Mouse (Mus musculus): ENCODE measurements around the gene Fgf8. TPM values are rescaled to one million over a fixed set of nuclear protein-coding genes. Genes with fewer than 3 reads are reported as not detected.
A peak's percentile ranks its signal among the peaks of the same experiment; 100 is the strongest.

Fgf8 gene
- polyA plus RNA-seq, 1 experiment from 2014 or later = not detected

DNA sequence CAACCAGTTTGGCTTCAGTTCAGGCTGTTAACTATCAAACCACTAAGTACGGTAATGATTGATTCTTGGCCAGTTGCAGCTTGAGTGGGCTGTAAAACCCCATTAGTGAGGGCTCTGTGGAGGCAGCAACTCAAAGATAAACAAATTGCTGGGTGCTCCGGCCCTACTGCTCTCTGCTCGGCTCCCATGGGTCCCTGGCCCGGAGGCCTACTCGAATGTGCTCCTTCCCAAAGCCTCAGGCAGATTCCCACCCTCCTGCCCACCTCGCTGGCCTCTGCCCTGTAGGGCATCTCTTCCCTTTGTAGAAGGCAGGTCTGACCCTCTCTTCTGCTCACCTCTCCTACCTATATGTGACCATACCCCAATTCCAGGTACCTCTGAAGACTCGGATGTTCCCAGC, 8.0 kb downstream of the Fgf8 start:
- peaks cover 32% of the 10 kb centered on the region for H3K27me3 ChIP-seq (ENCODE audit: control insufficient read depth, insufficient read depth, low read depth, low read length)

DNA sequence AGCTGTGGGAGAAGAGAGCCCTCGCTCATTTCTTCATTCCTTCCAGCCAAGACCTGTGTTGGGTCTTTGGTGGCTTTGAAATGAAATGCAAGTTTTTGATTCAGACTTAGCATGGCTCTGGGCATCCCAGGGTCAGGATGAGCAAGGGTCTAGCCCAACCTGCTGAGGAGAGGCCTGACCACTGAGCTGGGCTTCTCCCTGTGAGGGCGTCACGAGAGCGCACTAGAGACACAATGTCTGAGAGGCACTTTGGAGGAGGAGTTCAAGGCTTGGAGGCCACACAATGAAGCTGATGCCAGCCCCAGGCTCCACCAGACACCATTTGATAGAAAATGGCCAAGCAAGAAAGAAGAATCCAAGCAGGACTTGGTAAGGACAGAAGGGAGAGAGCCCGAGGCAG, 8.5 kb downstream of the Fgf8 start:
- no peaks in the 10 kb centered on the region for H3K9me3 ChIP-seq (ENCODE audit: control insufficient read depth, low read length)
- H3K27me3 ChIP-seq (ENCODE audit: control insufficient read depth, insufficient read depth, low read depth, low read length) = peaks cover 26% of the 10 kb centered on the region
- H3K4me3 ChIP-seq (ENCODE audit: low read length) = no peak overlapping the region
- H3K4me1 ChIP-seq (replicated peaks; ENCODE audit: control insufficient read depth, insufficient read depth, low read length) = peaks cover 4% of the 10 kb centered on the region
- 76% methylated on average over 5 of the region's 5 CpGs for WGBS
- H3K4me2 ChIP-seq (ENCODE audit: low read depth, low read length) = no peak overlapping the region
- ATAC-seq (ENCODE audit: low read depth) = no peak
- H3K27ac ChIP-seq (ENCODE audit: low read length) = no peak overlapping the region
- no peaks in the 10 kb centered on the region for H3K36me3 ChIP-seq (ENCODE audit: control insufficient read depth, insufficient read depth, low read length)
- H3K9ac ChIP-seq (ENCODE audit: low read length) = no peak overlapping the region

More for the DNA sequence above, 8.0 kb downstream of the Fgf8 start:
- Histone ChIP-seq H3K9ac (ENCODE audit: low read length) (no peak overlapping the region), H3K4me2 (ENCODE audit: low read depth, low read length) (no peak overlapping the region), H3K36me3 (ENCODE audit: control insufficient read depth, insufficient read depth, low read length) (no peaks in the 10 kb centered on the region), H3K9me3 (ENCODE audit: control insufficient read depth, low read length) (no peaks in the 10 kb centered on the region), H3K4me1 (replicated peaks; ENCODE audit: control insufficient read depth, insufficient read depth, low read length) (peaks cover 4% of the 10 kb centered on the region), H3K4me3 (ENCODE audit: low read length) (no peak overlapping the region), H3K27ac (ENCODE audit: low read length) (no peak overlapping the region)
- ATAC-seq (ENCODE audit: low read depth) = no peak
- 35% methylated on average over 7 of the region's 7 CpGs for WGBS

DNA sequence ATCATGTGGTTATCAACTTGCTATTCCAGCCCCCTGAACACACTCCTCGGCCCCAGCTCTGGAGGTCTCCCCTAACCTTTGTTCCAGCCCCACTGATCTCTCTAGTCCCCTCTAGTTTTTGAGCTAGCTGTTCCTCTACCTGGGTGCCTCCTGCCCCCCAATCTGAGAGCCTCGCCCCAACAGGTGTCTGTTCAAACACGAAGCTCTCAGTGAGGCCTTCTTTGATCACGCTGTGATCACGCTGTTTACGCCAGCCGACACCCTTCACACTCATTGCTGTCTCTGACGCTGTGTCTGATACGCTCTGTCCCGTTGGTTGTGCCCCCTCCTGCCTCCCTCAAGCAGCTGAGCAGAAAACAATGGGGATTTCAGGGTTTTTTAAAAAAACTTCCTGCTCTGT, 9.2 kb downstream of the Fgf8 start:
- Histone ChIP-seq H3K27me3 (ENCODE audit: control insufficient read depth, insufficient read depth, low read depth, low read length) (peaks cover 21% of the 10 kb centered on the region), H3K27ac (ENCODE audit: low read length) (no peak overlapping the region), H3K36me3 (ENCODE audit: control insufficient read depth, insufficient read depth, low read length) (no peaks in the 10 kb centered on the region), H3K4me3 (ENCODE audit: low read length) (no peak overlapping the region), H3K9me3 (ENCODE audit: control insufficient read depth, low read length) (no peaks in the 10 kb centered on the region), H3K9ac (ENCODE audit: low read length) (no peak overlapping the region), H3K4me1 (replicated peaks; ENCODE audit: control insufficient read depth, insufficient read depth, low read length) (peaks cover 4% of the 10 kb centered on the region), H3K4me2 (ENCODE audit: low read depth, low read length) (no peak overlapping the region)
- no peak for ATAC-seq (ENCODE audit: low read depth)
- 17% methylated on average over 10 of the region's 10 CpGs for WGBS

GRCm38 (mm10) chr19:45731658-45732057, 11.1 kb downstream of the Fgf8 start:
- 70% methylated on average over 7 of the region's 7 CpGs for WGBS
- no peak for ATAC-seq (ENCODE audit: low read depth)
- Histone ChIP-seq H3K4me3 (ENCODE audit: low read length) (no peak overlapping the region), H3K9me3 (ENCODE audit: control insufficient read depth, low read length) (no peaks in the 10 kb centered on the region), H3K27me3 (ENCODE audit: control insufficient read depth, insufficient read depth, low read depth, low read length) (peaks cover 3% of the 10 kb centered on the region; the same call in 1 of the 2 replicates), H3K4me1 (replicated peaks; ENCODE audit: control insufficient read depth, insufficient read depth, low read length) (no peaks in the 10 kb centered on the region; the same call in 1 of the 2 replicates), H3K4me2 (ENCODE audit: low read depth, low read length) (no peak overlapping the region), H3K9ac (ENCODE audit: low read length) (no peak overlapping the region), H3K36me3 (ENCODE audit: control insufficient read depth, insufficient read depth, low read length) (no peaks in the 10 kb centered on the region), H3K27ac (ENCODE audit: low read length) (no peak overlapping the region)

- Histone ChIP-seq H3K36me3 (ENCODE audit: control insufficient read depth, insufficient read depth, low read length) (no peaks in the 10 kb centered on the region), H3K4me2 (ENCODE audit: low read depth, low read length) (no peak overlapping the region), H3K9me3 (ENCODE audit: control insufficient read depth, low read length) (no peaks in the 10 kb centered on the region), H3K27ac (ENCODE audit: low read length) (no peak overlapping the region), H3K4me1 (replicated peaks; ENCODE audit: control insufficient read depth, insufficient read depth, low read length) (no peaks in the 10 kb centered on the region), H3K9ac (ENCODE audit: low read length) (no peak overlapping the region), H3K27me3 (ENCODE audit: control insufficient read depth, insufficient read depth, low read depth, low read length) (no peaks in the 10 kb centered on the region; the same call in 1 of the 2 replicates), H3K4me3 (ENCODE audit: low read length) (no peak overlapping the region)
- WGBS = 69% methylated on average over 8 of the region's 8 CpGs
- ATAC-seq (ENCODE audit: low read depth) = no peak
These were observed 12.7 kb downstream of the Fgf8 start for GRCm38 (mm10) chr19:45730042-45730441.

GRCm38 (mm10) chr19:45727231-45727630, 15.5 kb downstream of the Fgf8 start:
- no peak for ATAC-seq (ENCODE audit: low read depth)
- H3K36me3 ChIP-seq (ENCODE audit: control insufficient read depth, insufficient read depth, low read length) = no peaks in the 10 kb centered on the region
- no peak overlapping the region for H3K4me2 ChIP-seq (ENCODE audit: low read depth, low read length)
- H3K27ac ChIP-seq (ENCODE audit: low read length) = no peak overlapping the region
- H3K9ac ChIP-seq (ENCODE audit: low read length) = no peak overlapping the region
- no peaks in the 10 kb centered on the region for H3K4me1 ChIP-seq (replicated peaks; ENCODE audit: control insufficient read depth, insufficient read depth, low read length)
- no peak overlapping the region for H3K4me3 ChIP-seq (ENCODE audit: low read length)
- no peaks in the 10 kb centered on the region for H3K9me3 ChIP-seq (ENCODE audit: control insufficient read depth, low read length)
- 66% methylated on average over 10 of the region's 10 CpGs for WGBS
- no peaks in the 10 kb centered on the region for H3K27me3 ChIP-seq (ENCODE audit: control insufficient read depth, insufficient read depth, low read depth, low read length)

- ATAC-seq (ENCODE audit: low read depth) = no peak
- Histone ChIP-seq H3K9me3 (ENCODE audit: control insufficient read depth, low read length) (no peaks in the 10 kb centered on the region), H3K27me3 (ENCODE audit: control insufficient read depth, insufficient read depth, low read depth, low read length) (no peaks in the 10 kb centered on the region), H3K4me3 (ENCODE audit: low read length) (no peak overlapping the region), H3K4me1 (replicated peaks; ENCODE audit: control insufficient read depth, insufficient read depth, low read length) (no peaks in the 10 kb centered on the region), H3K4me2 (ENCODE audit: low read depth, low read length) (no peak overlapping the region), H3K36me3 (ENCODE audit: control insufficient read depth, insufficient read depth, low read length) (no peaks in the 10 kb centered on the region), H3K9ac (ENCODE audit: low read length) (no peak overlapping the region), H3K27ac (ENCODE audit: low read length) (no peak overlapping the region)
- WGBS = 26% methylated on average over 14 of the region's 14 CpGs
These were observed 16.9 kb downstream of the Fgf8 start for GRCm38 (mm10) chr19:45725677-45726277.

GRCm38 (mm10) chr19:45722188-45722587, 20.5 kb downstream of the Fgf8 start:
- WGBS = 69% methylated on average over 5 of the region's 5 CpGs
- Histone ChIP-seq H3K27me3 (ENCODE audit: control insufficient read depth, insufficient read depth, low read depth, low read length) (no peaks in the 10 kb centered on the region), H3K4me2 (ENCODE audit: low read depth, low read length) (no peak overlapping the region)

GRCm38 (mm10) chr19:45718286-45718685, 24.4 kb downstream of the Fgf8 start:
- H3K4me2 ChIP-seq (ENCODE audit: low read depth, low read length) = peak overlapping the region; percentile 32
- H3K4me3 ChIP-seq (ENCODE audit: low read length) = no peak overlapping the region
- H3K4me1 ChIP-seq (replicated peaks; ENCODE audit: control insufficient read depth, insufficient read depth, low read length) = no peaks in the 10 kb centered on the region
- 59% methylated on average over 3 of the region's 3 CpGs for WGBS
- H3K9me3 ChIP-seq (ENCODE audit: control insufficient read depth, low read length) = no peaks in the 10 kb centered on the region
- no peak for ATAC-seq (ENCODE audit: low read depth)
- H3K27me3 ChIP-seq (ENCODE audit: control insufficient read depth, insufficient read depth, low read depth, low read length) = no peaks in the 10 kb centered on the region
- no peak overlapping the region for H3K9ac ChIP-seq (ENCODE audit: low read length)
- H3K36me3 ChIP-seq (ENCODE audit: control insufficient read depth, insufficient read depth, low read length) = no peaks in the 10 kb centered on the region
- H3K27ac ChIP-seq (ENCODE audit: low read length) = no peak overlapping the region

More at GRCm38 (mm10) chr19:45722188-45722587, 20.5 kb downstream of the Fgf8 start:
- H3K9me3 ChIP-seq (ENCODE audit: control insufficient read depth, low read length) = no peaks in the 10 kb centered on the region
- H3K4me1 ChIP-seq (replicated peaks; ENCODE audit: control insufficient read depth, insufficient read depth, low read length) = no peaks in the 10 kb centered on the region
- H3K9ac ChIP-seq (ENCODE audit: low read length) = no peak overlapping the region
- ATAC-seq (ENCODE audit: low read depth) = no peak
- no peaks in the 10 kb centered on the region for H3K36me3 ChIP-seq (ENCODE audit: control insufficient read depth, insufficient read depth, low read length)
- no peak overlapping the region for H3K4me3 ChIP-seq (ENCODE audit: low read length)
- H3K27ac ChIP-seq (ENCODE audit: low read length) = no peak overlapping the region
